Mouse (Mus musculus): ENCODE results near the gene Tekt1. TPM values are rescaled to one million over a fixed set of nuclear protein-coding genes. Genes with fewer than 3 reads are reported as not detected.

The Tekt1 gene
- total and polyA plus RNA-seq, 2 experiments from 2014 or later: 2.3 to 8.3 TPM

- no peaks in the 10 kb centered on the region for H3K36me3 ChIP-seq (ENCODE audit: insufficient read depth, low read length)
- H3K27ac ChIP-seq: no peak overlapping the region
- no peak overlapping the region for H3K4me2 ChIP-seq (ENCODE audit: low read depth, low read length)
- ATAC-seq: no peak
- H3K9ac ChIP-seq (replicated peaks; ENCODE audit: low read length): no peak overlapping the region
- H3K9me3 ChIP-seq (ENCODE audit: low read length): no peaks in the 10 kb centered on the region
- no peak for TF ChIP-seq CTCF (IDR thresholded peaks at IDR 0.05; ENCODE audit: low read depth)
- DNase-seq (ENCODE audit: low spot score): no peak
- 69% methylated on average over 8 of the region's 8 CpGs for WGBS
- no peaks in the 10 kb centered on the region for H3K4me1 ChIP-seq (ENCODE audit: insufficient read depth, low read length)
- H3K27me3 ChIP-seq (ENCODE audit: insufficient read depth, low read length): no peaks in the 10 kb centered on the region
- no peak overlapping the region for H3K4me3 ChIP-seq (ENCODE audit: low read length)
Observed at GRCm38 (mm10) chr11:72336726-72337125, 25.5 kb downstream of the Tekt1 start.

GRCm38 (mm10) chr11:72334653-72335052 lies 27.6 kb downstream of the Tekt1 start:
- Histone ChIP-seq H3K9ac (replicated peaks; ENCODE audit: low read length) (no peak overlapping the region), H3K27me3 (ENCODE audit: insufficient read depth, low read length) (no peaks in the 10 kb centered on the region), H3K9me3 (ENCODE audit: low read length) (no peaks in the 10 kb centered on the region), H3K4me1 (ENCODE audit: insufficient read depth, low read length) (no peaks in the 10 kb centered on the region), H3K36me3 (ENCODE audit: insufficient read depth, low read length) (no peaks in the 10 kb centered on the region), H3K4me3 (ENCODE audit: low read length) (no peak overlapping the region), H3K27ac (no peak overlapping the region), H3K4me2 (ENCODE audit: low read depth, low read length) (no peak overlapping the region)
- WGBS: 66% methylated on average over 4 of the region's 4 CpGs
- no peak for TF ChIP-seq CTCF (IDR thresholded peaks at IDR 0.05; ENCODE audit: low read depth)
- ATAC-seq (no peak), DNase-seq (ENCODE audit: low spot score) (no peak)

GRCm38 (mm10) chr11:72332951-72333667 lies 29.1 kb downstream of the Tekt1 start:
- Histone ChIP-seq H3K27me3 (ENCODE audit: insufficient read depth, low read length) (no peaks in the 10 kb centered on the region), H3K9ac (replicated peaks; ENCODE audit: low read length) (no peak overlapping the region), H3K27ac (no peak overlapping the region), H3K4me1 (ENCODE audit: insufficient read depth, low read length) (no peaks in the 10 kb centered on the region), H3K36me3 (ENCODE audit: insufficient read depth, low read length) (no peaks in the 10 kb centered on the region), H3K4me3 (ENCODE audit: low read length) (no peak overlapping the region), H3K4me2 (ENCODE audit: low read depth, low read length) (no peak overlapping the region), H3K9me3 (ENCODE audit: low read length) (no peaks in the 10 kb centered on the region)
- ATAC-seq (no peak), DNase-seq (ENCODE audit: low spot score) (no peak)
- 57% methylated on average over 9 of the region's 9 CpGs for WGBS
- TF ChIP-seq CTCF (IDR thresholded peaks at IDR 0.05; ENCODE audit: low read depth): no peak

GRCm38 (mm10) chr11:72325701-72326100 lies 36.5 kb downstream of the Tekt1 start:
- no peaks in the 10 kb centered on the region for H3K4me1 ChIP-seq (ENCODE audit: insufficient read depth, low read length)
- no peak overlapping the region for H3K4me3 ChIP-seq (ENCODE audit: low read length)
- WGBS: 90% methylated on average over 4 of the region's 4 CpGs
- no peak for DNase-seq (ENCODE audit: low spot score)
- H3K27ac ChIP-seq: no peak overlapping the region
- no peaks in the 10 kb centered on the region for H3K36me3 ChIP-seq (ENCODE audit: insufficient read depth, low read length)
- H3K9ac ChIP-seq (replicated peaks; ENCODE audit: low read length): no peak overlapping the region
- H3K27me3 ChIP-seq (ENCODE audit: insufficient read depth, low read length): no peaks in the 10 kb centered on the region
- no peak overlapping the region for H3K4me2 ChIP-seq (ENCODE audit: low read depth, low read length)
- H3K9me3 ChIP-seq (ENCODE audit: low read length): no peaks in the 10 kb centered on the region
- no peak for ATAC-seq
- TF ChIP-seq CTCF (IDR thresholded peaks at IDR 0.05; ENCODE audit: low read depth): no peak

GRCm38 (mm10) chr11:72324431-72324830 lies 37.8 kb downstream of the Tekt1 start:
- ATAC-seq (no peak), DNase-seq (ENCODE audit: low spot score) (no peak)
- no peak overlapping the region for H3K4me3 ChIP-seq (ENCODE audit: low read length)
- no peaks in the 10 kb centered on the region for H3K36me3 ChIP-seq (ENCODE audit: insufficient read depth, low read length)
- no peak overlapping the region for H3K27ac ChIP-seq
- 74% methylated on average over 3 of the region's 3 CpGs for WGBS
- peak; percentile 43 for TF ChIP-seq CTCF (IDR thresholded peaks at IDR 0.05; ENCODE audit: low read depth)
- H3K4me2 ChIP-seq (ENCODE audit: low read depth, low read length): no peak overlapping the region
- no peaks in the 10 kb centered on the region for H3K4me1 ChIP-seq (ENCODE audit: insufficient read depth, low read length)
- no peaks in the 10 kb centered on the region for H3K9me3 ChIP-seq (ENCODE audit: low read length)
- no peak overlapping the region for H3K9ac ChIP-seq (replicated peaks; ENCODE audit: low read length)
- no peaks in the 10 kb centered on the region for H3K27me3 ChIP-seq (ENCODE audit: insufficient read depth, low read length)

GRCm38 (mm10) chr11:72318026-72318425 lies 44.2 kb downstream of the Tekt1 start:
- TF ChIP-seq CTCF (IDR thresholded peaks at IDR 0.05; ENCODE audit: low read depth): no peak
- Histone ChIP-seq H3K27me3 (ENCODE audit: insufficient read depth, low read length) (0 out of 2 replicates have a peak, but pooled peaks cover 9% of the 10 kb centered on the region), H3K4me1 (ENCODE audit: insufficient read depth, low read length) (no peaks in the 10 kb centered on the region; the same call in 1 of the 2 replicates), H3K9me3 (ENCODE audit: low read length) (no peaks in the 10 kb centered on the region), H3K9ac (replicated peaks; ENCODE audit: low read length) (no peak overlapping the region), H3K4me3 (ENCODE audit: low read length) (no peak overlapping the region), H3K4me2 (ENCODE audit: low read depth, low read length) (no peak overlapping the region), H3K27ac (no peak overlapping the region), H3K36me3 (ENCODE audit: insufficient read depth, low read length) (no peaks in the 10 kb centered on the region)
- WGBS: 84% methylated on average over 5 of the region's 5 CpGs
- no peak for DNase-seq (ENCODE audit: low spot score)
- no peak for ATAC-seq
